Mouse (Mus musculus) heart, embryonic 14.5 days (tissue): ENCODE data around the gene Sclt1. TPM values are rescaled to one million over a fixed set of nuclear protein-coding genes. Genes with fewer than 3 reads are reported as not detected.
"Not testable (repeated sequence)": the region's sequence is repeated elsewhere in the genome, so short reads cannot be mapped to it uniquely, and the experiment has no call there.

Experiments used
- ATAC-seq: fragments of 200-750 bp; cut with Nextera tagmentation; 2 replicates; pipeline ENCODE4 v1.8.0; 2017; ENCODE audit warnings: low read depth, moderate TSS enrichment; ENCODE audit not compliant: insufficient number of reproducible peaks, insufficient read depth, low FRiP score
- H3K27ac ChIP-seq, 2 experiments: fragments of 200-500 bp in 1 of 2; fragments of 300-500 bp in 1 of 2; sonication (generic) in 1 of 2; replicated peaks in 1 of 2; 2 replicates each; pipeline ENCODE4 v1.5.1; 2012 to 2014; ENCODE audit warnings: low read depth in 2 of 2, low read length in 2 of 2, control low read depth in 1 of 2, mild to moderate bottlenecking in 1 of 2, mixed read lengths in 1 of 2; ENCODE audit not compliant: control insufficient read depth in 1 of 2, insufficient read depth in 1 of 2
- H3K27me3 ChIP-seq: fragments of 300-500 bp; sonication (generic); 2 replicates; pipeline ENCODE4 v1.6.1; 2014; ENCODE audit warnings: mild to moderate bottlenecking, low read length, control low read depth; ENCODE audit not compliant: control insufficient read depth, insufficient read depth
- H3K36me3 ChIP-seq: fragments of 300-500 bp; sonication (generic); 2 replicates; pipeline ENCODE4 v1.6.1; 2014; ENCODE audit warnings: mild to moderate bottlenecking, control low read depth, low read length, mixed read lengths; ENCODE audit not compliant: control insufficient read depth, insufficient read depth
- H3K4me1 ChIP-seq, 2 experiments: fragments of 200-500 bp in 1 of 2; fragments of 300-500 bp in 1 of 2; sonication (generic) in 1 of 2; 2 replicates each; pipeline ENCODE4 v1.6.1; 2012 to 2014; ENCODE audit warnings: low read length in 2 of 2, control low read depth in 1 of 2, mixed read lengths in 1 of 2; ENCODE audit not compliant: control insufficient read depth in 2 of 2, insufficient read depth in 2 of 2
- H3K4me2 ChIP-seq: fragments of 300-500 bp; sonication (generic); 2 replicates; pipeline ENCODE4 v1.6.1; 2014; ENCODE audit warnings: mild to moderate bottlenecking, low read length
- H3K4me3 ChIP-seq, 2 experiments: fragments of 200-500 bp in 1 of 2; fragments of 300-500 bp in 1 of 2; sonication (generic) in 1 of 2; 2 replicates each; pipeline ENCODE4 v1.5.1; 2012 to 2014; ENCODE audit warnings: low read length in 2 of 2, mild to moderate bottlenecking in 2 of 2, control low read depth in 1 of 2, low read depth in 1 of 2, moderate library complexity in 1 of 2; ENCODE audit not compliant: control insufficient read depth in 1 of 2, insufficient read depth in 1 of 2
- H3K9ac ChIP-seq: fragments of 300-500 bp; sonication (generic); 2 replicates; pipeline ENCODE4 v1.6.1; 2014; ENCODE audit warnings: mild to moderate bottlenecking, low read length
- H3K9me3 ChIP-seq: fragments of 300-500 bp; sonication (generic); 2 replicates; pipeline ENCODE4 v1.6.1; 2016; ENCODE audit warnings: low read length, control low read depth; ENCODE audit not compliant: control insufficient read depth
- WGBS: fragments of 180-500 bp; shearing (Covaris S2); extraction: QIAGEN DNeasy Blood & Tissue Kit; methylation state at CpG from one replicate; pipeline ENCODE4 v1.1.7; 2014; 5-methylcytosine and 5-hydroxymethylcytosine counted together
- polyA plus RNA-seq: library from polyadenylated mRNA; unstranded; fragments of >200 nt; fragmentation: Nextera tagmentation; extraction: Ambion mirVana; gene quantifications from 2 replicates; pipeline ENCODE4 v1.2.1, GENCODE M21; 2014

Sclt1 gene
- polyA plus RNA-seq, 1 experiment from 2014 or later = 11.4 TPM

GRCm38 (mm10) chr3:41690114-41690640, 52.1 kb downstream of the Sclt1 start:
- not testable (repeated sequence) for H3K9ac ChIP-seq, H3K4me2 ChIP-seq, ATAC-seq, H3K36me3 ChIP-seq, H3K9me3 ChIP-seq, H3K27ac ChIP-seq, H3K27me3 ChIP-seq, H3K4me1 ChIP-seq, H3K4me3 ChIP-seq
- 86% methylated on average over 13 of the region's 13 CpGs for WGBS

GRCm38 (mm10) chr3:41686396-41686795, 55.9 kb downstream of the Sclt1 start:
- no peak for ATAC-seq
- H3K4me2 ChIP-seq = no peak overlapping the region
- no peak overlapping the region for H3K27ac ChIP-seq
- no peaks in the 10 kb centered on the region for H3K27me3 ChIP-seq
- no peak overlapping the region for H3K9ac ChIP-seq
- H3K4me1 ChIP-seq = no peaks in the 10 kb centered on the region
- no peak overlapping the region for H3K4me3 ChIP-seq
- WGBS = 67% methylated on average over 2 of the region's 2 CpGs
- H3K9me3 ChIP-seq = no peaks in the 10 kb centered on the region
- H3K36me3 ChIP-seq = 0 out of 2 replicates have a peak, but pooled peaks cover 7% of the 10 kb centered on the region

- ATAC-seq = no peak
- H3K4me2 ChIP-seq = no peak overlapping the region
- no peak overlapping the region for H3K4me3 ChIP-seq
- H3K36me3 ChIP-seq = peaks cover 14% of the 10 kb centered on the region; the same call in 1 of the 2 replicates
- 89% methylated on average over 4 of the region's 4 CpGs for WGBS
- no peaks in the 10 kb centered on the region for H3K27me3 ChIP-seq
- no peaks in the 10 kb centered on the region for H3K4me1 ChIP-seq
- no peak overlapping the region for H3K9ac ChIP-seq
- no peak overlapping the region for H3K27ac ChIP-seq
- no peaks in the 10 kb centered on the region for H3K9me3 ChIP-seq
These were observed 60.2 kb downstream of the Sclt1 start for GRCm38 (mm10) chr3:41682084-41682483.

GRCm38 (mm10) chr3:41676648-41677047, 65.7 kb downstream of the Sclt1 start:
- H3K36me3 ChIP-seq = peaks cover 9% of the 10 kb centered on the region; the same call in 1 of the 2 replicates
- H3K4me1 ChIP-seq = no peaks in the 10 kb centered on the region
- no peak overlapping the region for H3K27ac ChIP-seq
- 73% methylated on average over 2 of the region's 2 CpGs for WGBS
- ATAC-seq = no peak
- no peaks in the 10 kb centered on the region for H3K27me3 ChIP-seq
- no peak overlapping the region for H3K9ac ChIP-seq
- no peak overlapping the region for H3K4me2 ChIP-seq
- H3K9me3 ChIP-seq = no peaks in the 10 kb centered on the region
- H3K4me3 ChIP-seq = no peak overlapping the region

- H3K36me3 ChIP-seq = peaks cover 4% of the 10 kb centered on the region; the same call in 1 of the 2 replicates
- no peaks in the 10 kb centered on the region for H3K9me3 ChIP-seq
- no peak overlapping the region for H3K27ac ChIP-seq
- no peak overlapping the region for H3K4me3 ChIP-seq
- no peaks in the 10 kb centered on the region for H3K27me3 ChIP-seq
- no peak overlapping the region for H3K9ac ChIP-seq
- no peaks in the 10 kb centered on the region for H3K4me1 ChIP-seq
- H3K4me2 ChIP-seq = no peak overlapping the region
- no peak for ATAC-seq
These were observed 67.5 kb downstream of the Sclt1 start for GRCm38 (mm10) chr3:41674778-41675177.

- H3K9me3 ChIP-seq = no peaks in the 10 kb centered on the region
- no peak overlapping the region for H3K4me2 ChIP-seq
- no peaks in the 10 kb centered on the region for H3K4me1 ChIP-seq
- H3K27me3 ChIP-seq = no peaks in the 10 kb centered on the region
- peaks cover 14% of the 10 kb centered on the region; the same call in 1 of the 2 replicates for H3K36me3 ChIP-seq
- no peak overlapping the region for H3K27ac ChIP-seq
- H3K9ac ChIP-seq = no peak overlapping the region
- no peak for ATAC-seq
- WGBS = 84% methylated on average over 1 of the region's 1 CpGs
- H3K4me3 ChIP-seq = no peak overlapping the region
These were observed 86.7 kb downstream of the Sclt1 start for GRCm38 (mm10) chr3:41655642-41656041.

- WGBS = 88% methylated on average over 7 of the region's 7 CpGs
- ATAC-seq = no peak
- Histone ChIP-seq H3K27me3 (no peaks in the 10 kb centered on the region), H3K4me2 (no peak overlapping the region), H3K9ac (no peak overlapping the region), H3K4me3 (no peak overlapping the region), H3K36me3 (no peaks in the 10 kb centered on the region; the same call in none of the 2 replicates), H3K9me3 (no peaks in the 10 kb centered on the region), H3K4me1 (no peaks in the 10 kb centered on the region; a peak in 1 of 4 replicates), H3K27ac (no peak overlapping the region)
These were observed 121.3 kb downstream of the Sclt1 start for GRCm38 (mm10) chr3:41620971-41621370.

- 86% methylated on average over 3 of the region's 3 CpGs for WGBS
- H3K4me3 ChIP-seq = no peak overlapping the region
- H3K36me3 ChIP-seq = peaks cover 19% of the 10 kb centered on the region
- no peak overlapping the region for H3K27ac ChIP-seq
- no peak overlapping the region for H3K9ac ChIP-seq
- no peak for ATAC-seq
- no peak overlapping the region for H3K4me2 ChIP-seq
- H3K9me3 ChIP-seq = no peaks in the 10 kb centered on the region
- no peaks in the 10 kb centered on the region; a peak in 1 of 4 replicates for H3K4me1 ChIP-seq
- H3K27me3 ChIP-seq = no peaks in the 10 kb centered on the region
These were observed 123.8 kb downstream of the Sclt1 start for GRCm38 (mm10) chr3:41618488-41618887.
